Mouse (Mus musculus): ENCODE measurements around the gene Map1b. TPM values are rescaled to one million over a fixed set of nuclear protein-coding genes. Genes with fewer than 3 reads are reported as not detected.

The Map1b gene
- polyA plus RNA-seq (2017; shearing (Covaris generic)), result 0.96 TPM

DNA sequence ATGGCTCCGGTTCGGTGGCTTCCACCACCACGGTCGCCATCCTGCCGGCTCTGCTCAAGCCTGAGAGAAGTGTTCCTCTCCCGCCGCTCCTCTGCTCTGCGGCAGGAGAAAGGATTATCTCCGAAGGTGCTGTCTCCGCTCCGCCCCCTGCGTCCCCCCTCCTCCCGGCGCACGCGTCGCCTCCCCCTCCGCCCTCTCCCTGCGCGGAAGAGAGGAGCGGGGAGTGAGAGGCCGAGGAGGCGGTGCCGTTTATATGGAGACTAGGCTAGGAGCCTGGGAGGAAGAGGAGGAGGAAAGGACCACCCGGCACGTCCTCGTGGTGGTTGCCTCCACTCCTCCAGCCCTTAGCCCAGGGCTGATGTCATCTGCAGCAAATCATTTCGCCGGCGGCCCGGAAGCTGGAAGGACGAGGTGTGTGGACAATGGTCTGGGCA is at the start of gene Map1b:
TSS of gene Map1b (minus strand) at position 93 of the 434 bp plus-strand sequence.

Other genes with a start within 250 kb of the Map1b start
- gene Ptcd2, start 171.8 kb downstream of the Map1b start, polyA plus RNA-seq (2017; shearing (Covaris generic)), result 34.7 TPM
- 12.1 TPM for gene Mrps27, start 171.8 kb downstream of the Map1b start, polyA plus RNA-seq (2017; shearing (Covaris generic))